ENCODE assay signal across 12 mouse cellular contexts in the genomic region with DNA sequence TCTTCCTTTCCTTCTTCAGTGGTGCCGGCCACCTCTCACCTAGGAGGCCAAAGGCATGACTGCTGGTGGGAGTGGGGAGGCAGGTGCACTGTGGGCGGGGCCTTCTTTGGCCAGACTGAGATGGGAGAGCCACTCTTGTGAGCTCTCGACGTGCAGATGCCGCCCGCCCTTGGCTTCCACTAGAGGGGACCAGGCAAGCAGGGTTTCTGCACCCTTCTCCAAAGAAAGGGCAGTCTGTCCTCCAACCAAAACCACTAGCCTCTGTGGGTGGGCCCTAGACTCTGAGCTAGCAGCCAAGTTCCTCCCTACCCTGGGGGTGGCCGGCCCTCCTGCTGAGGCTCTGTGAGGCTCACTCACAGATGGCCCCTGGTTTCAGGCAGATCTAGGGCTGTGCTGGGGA. TPM values are rescaled to one million over a fixed set of nuclear protein-coding genes. Genes with fewer than 3 reads are reported as not detected.
DNase-seq lines count a peak whose midpoint lies in the region; ATAC-seq and TF ChIP-seq lines count a peak whose summit lies in the region.
"Had no signal": no experiment of that assay in that cellular context is flagged by ENCODE, and none has a peak within 500 bp of the region (broad histone marks: within the 10 kb centered on the region; RNA-seq: fewer than 3 reads in every experiment).

No protein-coding gene starts in this region.

- WGBS in kidney, adult 2 months: 70% methylated on average over 7 of the region's 7 CpGs
- 69% methylated on average over 7 of the region's 7 CpGs for WGBS in intestine, embryonic 16.5 days
- WGBS in midbrain, embryonic 15.5 days: 77% methylated on average over 7 of the region's 7 CpGs

- TF ChIP-seq POLR2A in kidney, adult 2 months (IDR thresholded peaks at IDR 0.05; ENCODE audit: low read depth, low read length): no peak

- 0 out of 2 replicates have a peak, but pooled peaks cover 3% of the 10 kb centered on the region for H3K9me3 ChIP-seq in intestine, embryonic 16.5 days (ENCODE audit: control insufficient read depth, low read length)
- no peaks in the 10 kb centered on the region for H3K9me3 ChIP-seq in midbrain, embryonic 15.5 days
- H3K9me3 ChIP-seq: embryonic facial prominence, embryonic 15.5 days had no signal

- DNase-seq in kidney, postnatal 10 days: peak; percentile 32
- DNase-seq in kidney, adult 2 months: no peak
- peak; percentile 76 for DNase-seq in ZHBTc4 (ENCODE audit: low read depth, low spot score)
- DNase-seq: gastrocnemius, postnatal 36 days; kidney, postnatal 14 days; spleen, adult 18-20 months had no signal

- H3K4me1 ChIP-seq in kidney, adult 2 months (ENCODE audit: control insufficient read depth, insufficient read depth, low read length): 0 out of 2 replicates have a peak, but pooled peaks cover 2% of the 10 kb centered on the region
- peaks cover 6% of the 10 kb centered on the region; the same call in 1 of the 2 replicates for H3K4me1 ChIP-seq in intestine, embryonic 16.5 days (ENCODE audit: control insufficient read depth, insufficient read depth, low read length)
- H3K4me1 ChIP-seq in midbrain, embryonic 15.5 days: no peaks in the 10 kb centered on the region; the same call in 1 of the 2 replicates

- peak; percentile 21; the same call in 1 of the 2 replicates for ATAC-seq in intestine, embryonic 16.5 days
- ATAC-seq in midbrain, embryonic 15.5 days (replicated peaks): peak; percentile 41; the same call in 1 of the 2 replicates
- ATAC-seq in inflammation-experienced regulatory T-cells, adult 6 months: no peak
- ATAC-seq in erythroid progenitor cell, adult 5-6 weeks (replicated peaks; ENCODE audit: low FRiP score, poor library complexity, severe bottlenecking): no peak
- ATAC-seq: Patski had no signal

- H3K27ac ChIP-seq in kidney, adult 2 months (ENCODE audit: insufficient read depth, low read depth, low read length): no peak overlapping the region
- H3K27ac ChIP-seq in intestine, embryonic 16.5 days (ENCODE audit: low read length): no peak overlapping the region
- H3K27ac ChIP-seq in midbrain, embryonic 15.5 days: 0 out of 2 replicates have a peak overlapping the region, but pooled peaks have one; percentile 28
- H3K27ac ChIP-seq: embryonic facial prominence, embryonic 15.5 days had no signal

- peaks cover 3% of the 10 kb centered on the region; the same call in 1 of the 2 replicates for H3K36me3 ChIP-seq in kidney, adult 2 months (ENCODE audit: control insufficient read depth, insufficient read depth, low read length)
- H3K36me3 ChIP-seq in intestine, embryonic 16.5 days (ENCODE audit: control insufficient read depth, insufficient read depth, low read length): peaks cover 42% of the 10 kb centered on the region
- peaks cover 15% of the 10 kb centered on the region; the same call in 1 of the 2 replicates for H3K36me3 ChIP-seq in midbrain, embryonic 15.5 days (replicated peaks)

- 0 out of 2 replicates have a peak overlapping the region, but pooled peaks have one; percentile 24 for H3K9ac ChIP-seq in intestine, embryonic 16.5 days (ENCODE audit: low read depth, low read length)
- H3K9ac ChIP-seq in midbrain, embryonic 15.5 days: no peak overlapping the region
- H3K9ac ChIP-seq: embryonic facial prominence, embryonic 15.5 days had no signal

- no peak overlapping the region for H3K4me3 ChIP-seq in kidney, adult 2 months (ENCODE audit: insufficient read depth, low read depth, low read length)
- no peak overlapping the region for H3K4me3 ChIP-seq in intestine, embryonic 16.5 days (ENCODE audit: low read length)
- H3K4me3 ChIP-seq in midbrain, embryonic 15.5 days: no peak overlapping the region
- H3K4me3 ChIP-seq: embryonic facial prominence, embryonic 15.5 days had no signal

- H3K27me3 ChIP-seq in kidney, adult 2 months (replicated peaks; ENCODE audit: control insufficient read depth, insufficient read depth, low read length): no peaks in the 10 kb centered on the region
- H3K27me3 ChIP-seq in intestine, embryonic 16.5 days (replicated peaks; ENCODE audit: control insufficient read depth, insufficient read depth, low read length): no peaks in the 10 kb centered on the region
- no peaks in the 10 kb centered on the region for H3K27me3 ChIP-seq in midbrain, embryonic 15.5 days (replicated peaks)
- H3K27me3 ChIP-seq: embryonic facial prominence, embryonic 15.5 days; Patski had no signal

- H3K4me2 ChIP-seq in intestine, embryonic 16.5 days (ENCODE audit: low read depth, low read length): no peak overlapping the region
- H3K4me2 ChIP-seq in midbrain, embryonic 15.5 days: no peak overlapping the region
- H3K4me2 ChIP-seq: embryonic facial prominence, embryonic 15.5 days had no signal

- no peak for TF ChIP-seq CTCF in kidney, adult 2 months (conservative IDR thresholded peaks at IDR 0.05; ENCODE audit: insufficient read depth, insufficient read length, low read depth, low read length)

RNA-seq across cellular contexts. Expression of a gene that starts 25.7 kb away (rescaled TPM):
- polyA plus RNA-seq in kidney, adult 2 months (2012; rRNA removed): 0.03 and 0.26 TPM in 2 replicates
- 0.22 TPM in 1 of 2 replicates, not detected in the other for polyA plus RNA-seq in intestine, embryonic 16.5 days (2015; fragmentation: Nextera tagmentation; extraction: Ambion mirVana)
- 0.27 and 0.87 TPM in 2 replicates for polyA plus RNA-seq in midbrain, embryonic 15.5 days (2015; fragmentation: Nextera tagmentation; extraction: Ambion mirVana)
- 1 to 10 TPM; 1.1 to 1.5 (median 1.5) TPM for polyA plus RNA-seq in inflammation-experienced regulatory T-cells, adult 6 months (2017; shearing (Covaris generic))
- not detected in 2 replicates for total RNA-seq in erythroid progenitor cell, adult 5-6 weeks (2015; ENCODE audit: low replicate concordance)
- not detected in 2 replicates for total RNA-seq in erythroid progenitor cell, adult 5-6 weeks (2017; ENCODE audit: low replicate concordance)
- total RNA-seq: gastrocnemius, postnatal 36 days had no signal
- polyA plus RNA-seq: Patski had no signal

RNA-seq across cellular contexts. Expression of a gene that starts 25.7 kb away (rescaled TPM):
- 59.3 and 60.3 TPM in 2 replicates for polyA plus RNA-seq in kidney, adult 2 months (2012; rRNA removed)
- 44.4 and 46.4 TPM in 2 replicates for polyA plus RNA-seq in intestine, embryonic 16.5 days (2015; fragmentation: Nextera tagmentation; extraction: Ambion mirVana)
- polyA plus RNA-seq in midbrain, embryonic 15.5 days (2015; fragmentation: Nextera tagmentation; extraction: Ambion mirVana): 24.4 and 26.0 TPM in 2 replicates
- 10 to 100 TPM; 37.9 to 88.5 (median 58.2) TPM for polyA plus RNA-seq in inflammation-experienced regulatory T-cells, adult 6 months (2017; shearing (Covaris generic))
- total RNA-seq in erythroid progenitor cell, adult 5-6 weeks (2015; ENCODE audit: low replicate concordance): 13.7 and 19.3 TPM in 2 replicates
- total RNA-seq in erythroid progenitor cell, adult 5-6 weeks (2017; ENCODE audit: low replicate concordance): 14.8 and 20.2 TPM in 2 replicates

RNA-seq across cellular contexts. Expression of a gene that starts 33.9 kb away (rescaled TPM):
- 11.7 and 13.0 TPM in 2 replicates for polyA plus RNA-seq in kidney, adult 2 months (2012; rRNA removed)
- 17.9 and 18.5 TPM in 2 replicates for polyA plus RNA-seq in intestine, embryonic 16.5 days (2015; fragmentation: Nextera tagmentation; extraction: Ambion mirVana)
- 28.5 and 30.0 TPM in 2 replicates for polyA plus RNA-seq in midbrain, embryonic 15.5 days (2015; fragmentation: Nextera tagmentation; extraction: Ambion mirVana)
- polyA plus RNA-seq in inflammation-experienced regulatory T-cells, adult 6 months (2017; shearing (Covaris generic)): 1 to 10 TPM; 5.5 to 6.3 (median 5.8) TPM
- total RNA-seq in erythroid progenitor cell, adult 5-6 weeks (2015; ENCODE audit: low replicate concordance): 37.5 and 43.6 TPM in 2 replicates
- total RNA-seq in erythroid progenitor cell, adult 5-6 weeks (2017; ENCODE audit: low replicate concordance): 37.2 and 39.9 TPM in 2 replicates

RNA-seq across cellular contexts. Expression of a gene that starts 35.7 kb away (rescaled TPM):
- polyA plus RNA-seq in kidney, adult 2 months (2012; rRNA removed): 60.3 and 64.9 TPM in 2 replicates
- polyA plus RNA-seq in intestine, embryonic 16.5 days (2015; fragmentation: Nextera tagmentation; extraction: Ambion mirVana): 79.6 and 82.0 TPM in 2 replicates
- polyA plus RNA-seq in midbrain, embryonic 15.5 days (2015; fragmentation: Nextera tagmentation; extraction: Ambion mirVana): 55.9 and 56.0 TPM in 2 replicates
- polyA plus RNA-seq in inflammation-experienced regulatory T-cells, adult 6 months (2017; shearing (Covaris generic)): 10 to 100 TPM; 85.9 to 95.9 (median 91.8) TPM
- total RNA-seq in erythroid progenitor cell, adult 5-6 weeks (2015; ENCODE audit: low replicate concordance): 51.1 and 67.4 TPM in 2 replicates
- 45.2 and 108 TPM in 2 replicates for total RNA-seq in erythroid progenitor cell, adult 5-6 weeks (2017; ENCODE audit: low replicate concordance)

RNA-seq across cellular contexts. Expression of a gene that starts 53.5 kb away (rescaled TPM):
- polyA plus RNA-seq in kidney, adult 2 months (2012; rRNA removed): 34.7 and 41.8 TPM in 2 replicates
- 2.2 and 3.5 TPM in 2 replicates for polyA plus RNA-seq in intestine, embryonic 16.5 days (2015; fragmentation: Nextera tagmentation; extraction: Ambion mirVana)
- 7.0 and 8.9 TPM in 2 replicates for polyA plus RNA-seq in midbrain, embryonic 15.5 days (2015; fragmentation: Nextera tagmentation; extraction: Ambion mirVana)
- polyA plus RNA-seq in inflammation-experienced regulatory T-cells, adult 6 months (2017; shearing (Covaris generic)): 1 to 10 TPM in 1 of 3 experiments, under 1 TPM in 2; 0.67 to 1.2 (median 0.67) TPM
- total RNA-seq in erythroid progenitor cell, adult 5-6 weeks (2015; ENCODE audit: low replicate concordance): 0.36 TPM in 1 of 2 replicates, not detected in the other
- total RNA-seq in erythroid progenitor cell, adult 5-6 weeks (2017; ENCODE audit: low replicate concordance): 1.4 TPM in 1 of 2 replicates, not detected in the other

Comparison
In these comparisons a context has a peak if more than half of its experiments do, and no peak if none do; other contexts are left out.
1. ATAC-seq: peak in intestine, embryonic 16.5 days (single experiment) and midbrain, embryonic 15.5 days (single experiment); none in inflammation-experienced regulatory T-cells, adult 6 months (single experiment) and erythroid progenitor cell, adult 5-6 weeks (single experiment).